Mouse (Mus musculus): ENCODE measurements around the gene Wscd2.

Gene Wscd2

GRCm38 (mm10) chr5:113619151-113619550 is 129.0 kb downstream of the Wscd2 start:
- DNase-seq, result no peak

- peak; percentile 73 to 74 for DNase-seq
Observed at GRCm38 (mm10) chr5:113620130-113620716, 130.1 kb downstream of the Wscd2 start.

DNA sequence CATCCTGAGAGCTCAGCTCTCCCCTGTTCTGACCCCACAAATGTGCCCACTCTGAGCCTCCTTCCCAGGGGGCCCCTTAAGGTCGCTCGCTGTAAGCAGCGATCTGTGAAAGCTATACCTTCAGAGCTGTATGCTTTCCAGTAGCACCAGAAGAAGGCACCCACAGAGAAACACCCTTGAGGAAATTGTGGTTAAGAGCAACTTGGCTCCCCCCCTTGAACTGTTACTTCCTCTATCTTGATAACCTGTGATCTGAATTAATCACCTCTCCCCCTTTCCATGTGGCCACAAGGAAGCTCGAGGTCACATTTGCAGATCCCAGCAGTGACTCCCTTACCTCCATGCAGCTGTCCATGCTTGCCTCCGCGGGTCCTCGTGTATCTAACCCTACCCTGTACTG is 130.9 kb downstream of the Wscd2 start:
- no peak for DNase-seq

- peak in 1 of 2 experiments; percentile 53 for DNase-seq
Observed at GRCm38 (mm10) chr5:113623052-113623451, 132.9 kb downstream of the Wscd2 start.

DNA sequence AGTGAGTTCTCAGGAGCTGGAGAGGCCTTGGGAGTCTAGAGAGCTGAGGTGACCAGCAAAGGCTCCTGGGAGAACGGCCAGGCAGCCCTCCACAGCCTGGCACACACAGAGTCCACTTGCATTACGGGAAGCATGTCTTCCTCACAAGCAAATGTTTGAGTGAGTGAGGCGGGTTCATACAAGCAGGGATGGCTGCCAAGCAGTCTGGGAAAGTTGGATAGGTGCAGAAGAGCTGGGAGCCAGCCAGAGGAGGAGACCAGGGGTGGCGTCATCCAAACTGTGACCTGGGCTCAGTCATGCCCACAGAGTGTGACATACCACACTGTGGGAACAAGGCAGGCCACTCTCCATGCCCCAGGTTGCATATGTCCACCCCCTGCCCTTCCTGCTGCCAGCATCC is 134.9 kb downstream of the Wscd2 start:
- DNase-seq, result peak; percentile 72 to 75

GRCm38 (mm10) chr5:113626352-113626751 is 136.2 kb downstream of the Wscd2 start:
- DNase-seq, result no peak

- DNase-seq, result no peak
Observed at GRCm38 (mm10) chr5:113626991-113627390, 136.9 kb downstream of the Wscd2 start.

DNA sequence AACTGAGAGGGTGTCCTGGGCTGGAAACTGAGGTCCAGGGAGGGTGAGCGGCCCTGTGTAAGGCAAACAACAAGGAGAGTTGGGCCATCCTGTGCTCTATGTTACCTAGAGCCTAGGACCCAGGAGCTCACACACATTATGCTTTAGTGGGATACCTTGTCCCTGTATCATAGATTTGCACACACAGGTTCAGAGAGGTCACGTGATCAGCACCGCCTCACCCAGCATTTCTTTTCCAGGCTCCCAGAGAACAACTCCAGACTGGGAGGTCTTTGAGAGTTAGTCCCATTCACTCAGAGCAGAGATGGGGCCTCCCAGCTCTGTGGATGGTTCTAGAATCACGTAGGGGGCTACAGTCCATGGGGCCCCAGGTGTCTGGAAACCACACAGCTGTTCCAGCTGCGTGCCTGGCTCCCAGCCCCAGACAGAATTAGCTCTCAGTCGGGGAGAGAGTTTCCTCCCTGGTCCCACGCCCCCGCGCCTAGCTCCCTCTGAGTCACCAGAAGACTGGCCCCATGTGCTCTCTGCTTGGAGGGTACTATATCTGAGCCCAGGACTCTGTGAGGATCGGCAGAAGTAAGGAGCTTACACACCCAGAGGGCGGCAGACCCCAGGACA is 137.8 kb downstream of the Wscd2 start:
- no peak for DNase-seq

DNA sequence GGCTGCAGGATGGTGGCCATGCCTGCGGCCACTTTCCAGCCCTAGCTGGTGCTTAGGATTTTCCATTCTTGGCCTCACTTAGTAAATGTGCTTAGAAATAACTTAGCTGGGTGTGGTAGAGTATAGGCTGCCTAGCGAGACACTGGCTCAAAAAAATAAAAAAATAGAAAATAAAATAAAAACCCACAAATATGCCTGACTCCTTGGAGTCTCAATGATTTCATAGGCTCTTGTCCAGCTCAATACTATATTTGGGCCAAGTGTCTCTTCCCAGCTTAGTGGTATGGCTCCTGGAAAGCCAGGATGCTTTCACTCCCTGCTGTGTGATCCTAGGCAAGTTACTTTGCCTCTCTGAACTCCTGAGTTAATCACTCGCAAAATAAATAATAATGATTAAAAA is 139.1 kb downstream of the Wscd2 start:
- no peak for DNase-seq

DNA sequence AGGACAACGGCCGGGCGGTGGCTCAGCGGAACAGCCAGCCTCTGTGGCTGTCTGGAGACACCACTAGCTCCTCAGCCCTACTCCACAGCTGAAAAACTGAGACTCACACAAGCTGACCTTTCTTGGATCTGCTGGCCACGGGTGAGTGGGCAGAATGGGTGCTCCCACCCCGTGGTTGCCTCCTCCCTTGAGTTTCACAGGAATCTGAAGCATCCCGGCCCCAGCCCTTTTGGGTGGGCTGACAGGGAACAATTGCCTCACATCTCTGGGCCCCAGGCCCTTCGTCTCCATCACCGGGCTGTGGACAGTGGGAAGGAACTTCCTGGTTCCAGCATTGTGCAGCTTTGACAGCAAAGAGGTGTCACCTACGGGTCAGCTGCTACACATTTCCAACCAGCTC is 140.0 kb downstream of the Wscd2 start:
- no peak for DNase-seq

- DNase-seq, result no peak
Observed at GRCm38 (mm10) chr5:113633037-113633714, 143.0 kb downstream of the Wscd2 start.

DNA sequence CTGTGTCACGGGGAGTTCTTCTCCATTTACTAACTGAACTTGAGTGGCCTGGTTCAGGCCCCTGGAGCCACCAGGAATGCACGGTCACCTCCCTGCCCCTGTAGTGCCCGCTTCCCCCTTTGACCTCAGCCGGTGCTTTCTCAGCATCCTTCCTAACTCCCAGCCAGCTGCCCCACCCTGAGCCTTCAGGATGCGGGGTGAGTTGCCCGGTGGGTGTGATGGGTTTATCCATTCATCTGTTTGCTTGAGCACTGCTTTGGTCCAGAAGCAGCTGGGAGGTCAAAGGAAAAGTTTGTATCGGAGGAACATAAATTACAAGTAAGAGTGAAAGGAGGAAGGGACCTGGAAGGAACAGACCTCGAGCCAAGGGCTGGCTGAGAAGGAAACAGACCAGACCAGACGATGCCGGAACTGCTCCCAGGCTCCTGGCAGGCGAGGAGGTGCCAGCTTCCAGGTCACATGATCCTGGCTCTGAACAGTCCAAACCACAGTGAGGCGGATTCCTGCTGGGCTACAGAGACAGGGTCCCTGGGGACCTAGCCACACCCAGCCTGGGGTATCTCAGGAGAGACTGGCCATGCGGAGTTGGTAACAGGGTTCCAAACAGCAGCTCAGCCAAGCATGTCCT is 144.0 kb downstream of the Wscd2 start:
- DNase-seq, result peak; percentile 86 to 87

DNA sequence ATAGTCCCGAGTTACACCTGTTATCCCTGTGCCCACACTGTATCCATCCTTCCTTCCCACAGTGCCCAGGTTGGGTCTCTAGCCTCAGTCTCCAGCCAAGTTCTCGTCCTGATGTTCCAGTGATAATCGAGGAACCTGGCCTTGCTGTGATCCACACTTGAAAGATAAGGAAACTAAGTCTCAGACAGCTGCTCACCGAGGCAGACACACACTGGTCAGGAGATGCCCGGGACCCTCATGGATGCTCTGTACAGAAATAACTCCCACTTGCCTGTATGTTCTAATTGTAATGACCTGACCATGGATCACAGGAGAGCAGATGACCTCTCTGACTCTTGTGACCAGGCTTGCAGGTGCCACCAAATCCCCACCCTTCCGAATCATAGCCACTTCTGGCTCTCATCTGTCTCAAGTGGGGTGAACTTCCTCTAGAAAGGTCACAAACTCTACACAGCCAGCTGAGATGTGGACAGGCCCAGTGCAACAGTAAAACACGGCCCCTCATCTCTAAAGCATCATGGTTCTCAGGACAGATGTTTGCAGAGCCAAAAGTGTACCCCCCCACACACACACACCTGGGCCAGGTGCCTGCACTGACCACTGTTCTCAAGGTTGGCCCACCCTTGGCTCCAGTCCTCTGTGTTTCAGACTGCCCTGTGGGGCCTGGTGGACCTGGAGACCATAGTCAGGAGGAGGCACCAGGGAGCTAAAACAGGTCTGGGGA is 144.9 kb downstream of the Wscd2 start:
- DNase-seq, result no peak

GRCm38 (mm10) chr5:113635861-113636565 is 145.9 kb downstream of the Wscd2 start:
- DNase-seq, result no peak

DNA sequence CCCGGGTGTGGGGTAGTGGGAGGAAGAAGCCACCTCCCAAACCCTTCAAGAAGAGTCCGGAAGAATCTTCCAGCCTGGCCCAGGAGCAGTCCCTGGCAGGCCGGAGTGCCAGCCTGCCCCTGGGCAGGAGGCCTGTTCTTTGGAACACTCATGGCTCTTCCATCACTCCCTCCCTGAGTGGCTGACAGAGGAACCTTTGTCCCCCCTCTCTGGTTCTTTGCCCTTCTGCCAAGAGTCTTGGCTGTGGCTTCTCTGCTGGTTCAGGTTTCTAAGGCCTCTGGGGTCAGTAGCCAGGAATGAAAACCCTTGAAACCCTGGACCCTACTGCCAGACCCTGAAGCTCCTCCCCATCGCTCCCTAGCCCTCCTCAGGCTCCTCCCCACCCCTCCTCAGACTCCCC is 147.5 kb downstream of the Wscd2 start:
- peak; percentile 66 to 76 for DNase-seq

GRCm38 (mm10) chr5:113638055-113638454 is 147.9 kb downstream of the Wscd2 start:
- peak; percentile 63 to 70 for DNase-seq

DNA sequence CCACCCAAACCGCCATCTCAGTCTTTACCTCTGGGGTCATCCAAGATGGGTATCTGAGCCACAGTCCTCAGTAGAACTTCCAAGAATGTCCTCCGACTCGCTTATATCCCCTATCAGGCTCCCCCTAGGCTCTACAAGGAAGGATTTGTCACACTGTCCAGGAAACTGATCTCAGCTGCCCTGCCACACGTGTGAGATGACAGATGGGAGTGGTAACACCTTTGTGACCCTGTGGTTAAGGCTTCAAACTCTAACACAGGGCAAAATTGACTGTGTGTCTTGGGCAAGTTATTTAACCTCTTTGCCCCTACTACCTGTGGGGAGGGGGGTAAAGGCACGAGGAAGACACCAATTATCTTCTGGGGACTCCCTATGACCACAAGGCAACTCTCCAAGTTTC is 149.0 kb downstream of the Wscd2 start:
- no peak for DNase-seq
